Mouse (Mus musculus) cerebellum, adult 11 months (tissue): Measurements from ENCODE around the gene Dmrt1.
"Not testable (repeated sequence)": the region's sequence is repeated elsewhere in the genome, so short reads cannot be mapped to it uniquely, and the experiment has no call there.

Source experiments
- DNase-seq: peaks from one replicate; pipeline ENCODE4 v3.0.0; 2022

Dmrt1 gene

GRCm38 (mm10) chr19:25505360-25506196 lies at the start of gene Dmrt1:
TSS of gene Dmrt1 (plus strand) at chr19:25505618.
- no peak for DNase-seq

- no peak for DNase-seq
These were observed 44.7 kb upstream of the Dmrt1 start for GRCm38 (mm10) chr19:25460760-25461159.

DNA sequence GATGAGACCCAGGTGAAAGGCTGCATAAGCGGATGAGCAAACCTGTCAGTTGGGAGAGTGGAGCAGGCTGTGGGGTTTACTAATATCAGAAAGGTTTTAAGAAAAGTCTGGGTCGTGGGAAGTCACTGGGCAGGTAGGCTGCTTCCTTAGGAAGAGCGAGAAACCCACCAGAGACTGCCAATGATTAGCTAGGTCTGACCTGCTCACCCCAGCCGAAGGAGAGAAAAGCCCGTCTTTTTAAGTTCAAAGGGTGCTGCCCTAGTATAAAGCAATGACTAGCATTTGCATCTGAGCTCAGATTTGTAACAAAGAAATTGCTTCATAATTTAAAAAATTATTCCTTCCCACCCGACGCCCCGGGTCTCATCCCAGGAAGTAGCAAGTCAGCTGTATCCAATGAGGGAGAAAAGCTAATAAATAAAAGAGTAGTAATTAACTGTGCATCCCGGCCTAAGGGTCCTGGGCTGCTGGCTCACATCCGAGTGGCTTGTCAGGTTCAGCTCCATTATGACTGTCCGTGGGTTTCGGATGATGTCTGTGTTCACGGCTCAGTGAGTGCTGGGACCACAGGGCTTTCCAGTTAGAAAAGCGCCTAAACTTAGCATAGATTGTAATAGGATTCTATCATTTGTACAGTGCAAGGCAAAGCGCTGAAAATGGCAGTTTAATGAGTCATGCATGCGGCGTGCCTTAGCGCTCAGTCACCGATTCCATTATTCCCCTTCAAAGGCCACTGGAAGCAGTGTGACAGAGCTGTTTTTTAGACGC lies 43.7 kb upstream of the Dmrt1 start:
- DNase-seq: no peak

GRCm38 (mm10) chr19:25475806-25476205 lies 29.6 kb upstream of the Dmrt1 start:
- DNase-seq: not testable (repeated sequence)

GRCm38 (mm10) chr19:25479152-25479669 lies 26.2 kb upstream of the Dmrt1 start:
- no peak for DNase-seq

GRCm38 (mm10) chr19:25480820-25481219 lies 24.6 kb upstream of the Dmrt1 start:
- no peak for DNase-seq

- DNase-seq: no peak
These were observed 18.9 kb upstream of the Dmrt1 start for GRCm38 (mm10) chr19:25486561-25486960.

DNA sequence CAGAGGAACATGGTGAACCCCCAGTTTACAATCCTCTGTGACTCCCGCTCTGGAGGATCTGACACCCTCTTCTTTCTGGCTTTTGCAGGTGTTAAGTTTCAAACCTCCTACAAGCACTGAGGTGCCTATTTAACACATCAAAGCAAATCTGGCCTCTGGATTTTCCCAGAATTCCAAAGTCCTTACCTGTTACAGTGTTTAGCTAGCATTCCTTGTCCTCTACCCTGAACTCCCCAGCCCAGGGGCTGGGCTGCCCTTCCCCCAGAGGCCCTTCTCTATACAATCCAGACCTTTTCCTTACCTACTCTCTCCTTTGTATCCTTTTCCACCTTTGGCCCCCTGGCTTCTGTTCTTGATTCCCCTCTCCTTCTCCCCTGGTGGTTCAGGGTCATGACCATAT lies 18.1 kb upstream of the Dmrt1 start:
- no peak for DNase-seq

GRCm38 (mm10) chr19:25488546-25488945 lies 16.9 kb upstream of the Dmrt1 start:
- no peak for DNase-seq

GRCm38 (mm10) chr19:25489546-25489945 lies 15.9 kb upstream of the Dmrt1 start:
- no peak for DNase-seq

GRCm38 (mm10) chr19:25497434-25497833 lies 8.0 kb upstream of the Dmrt1 start:
- DNase-seq: no peak

- no peak for DNase-seq
These were observed 540 bp upstream of the Dmrt1 start for GRCm38 (mm10) chr19:25504878-25505277.

DNA sequence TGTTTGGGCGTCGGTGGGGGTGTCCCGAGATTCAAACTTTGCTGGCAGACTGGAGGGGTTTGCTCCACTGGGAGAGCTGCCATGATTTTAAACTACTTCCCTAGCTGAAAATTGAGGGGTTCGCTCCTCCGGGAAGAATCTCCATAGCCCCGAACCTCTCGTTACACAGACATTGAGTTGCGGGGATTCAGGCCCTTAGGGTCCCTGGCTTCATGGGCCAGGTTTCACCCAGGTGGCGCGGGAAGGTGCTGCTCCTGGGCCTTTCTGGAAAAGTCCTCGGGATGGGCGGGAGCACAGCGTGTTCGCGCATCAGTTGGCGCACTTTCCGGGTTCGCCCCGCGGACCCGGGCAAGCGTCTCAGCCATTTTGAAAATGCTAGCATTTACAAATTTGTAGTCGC lies 1.2 kb downstream of the Dmrt1 start:
- no peak for DNase-seq

DNA sequence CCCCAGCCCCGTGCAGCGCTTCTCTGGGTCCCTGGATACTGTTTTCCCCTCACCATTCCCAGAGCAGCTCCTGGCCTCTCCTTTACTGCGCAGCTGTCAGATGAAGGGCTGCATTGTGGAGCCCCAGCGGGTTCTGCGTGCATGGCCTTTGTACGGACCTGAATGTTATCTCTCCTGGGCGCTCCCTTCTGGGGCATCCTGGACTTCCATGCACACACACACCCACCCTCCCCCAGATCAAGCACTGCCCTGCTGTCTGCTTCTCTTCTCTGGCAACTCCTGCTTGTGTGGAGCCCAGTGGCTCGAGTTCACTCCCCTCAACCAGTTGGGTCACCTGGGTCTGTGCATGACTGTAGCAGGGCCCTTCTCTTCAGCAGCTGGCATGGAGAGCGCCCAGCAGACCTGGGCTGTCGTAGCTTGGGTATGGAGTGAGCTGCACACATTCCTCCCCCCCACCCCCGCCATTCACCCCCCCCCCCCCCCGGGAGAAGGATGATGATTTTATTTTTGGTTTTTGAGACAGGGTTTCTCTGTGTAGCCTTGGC lies 9.6 kb downstream of the Dmrt1 start:
- no peak for DNase-seq

DNA sequence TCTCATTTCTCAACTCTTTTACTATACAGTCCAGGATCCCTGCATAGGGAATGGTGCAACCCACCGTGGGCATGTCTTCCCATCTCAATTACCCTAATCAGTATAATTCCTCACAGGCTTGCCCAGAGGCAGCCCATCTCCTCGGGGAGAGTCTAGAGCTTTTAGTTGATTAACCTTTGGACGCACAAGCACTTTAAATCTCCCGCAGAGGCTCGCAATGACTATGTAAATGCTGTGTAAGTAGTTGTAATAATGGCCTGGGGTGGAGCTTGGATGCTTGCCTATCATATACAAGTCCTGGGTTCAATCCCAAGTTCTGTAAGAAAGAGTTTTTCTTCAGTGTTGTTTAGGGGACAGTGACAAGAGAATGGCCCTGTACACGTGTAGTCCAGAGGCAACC lies 18.7 kb downstream of the Dmrt1 start:
- no peak for DNase-seq

GRCm38 (mm10) chr19:25525726-25526125 lies 20.3 kb downstream of the Dmrt1 start:
- no peak for DNase-seq

GRCm38 (mm10) chr19:25529673-25530072 lies 24.3 kb downstream of the Dmrt1 start:
- DNase-seq: no peak

DNA sequence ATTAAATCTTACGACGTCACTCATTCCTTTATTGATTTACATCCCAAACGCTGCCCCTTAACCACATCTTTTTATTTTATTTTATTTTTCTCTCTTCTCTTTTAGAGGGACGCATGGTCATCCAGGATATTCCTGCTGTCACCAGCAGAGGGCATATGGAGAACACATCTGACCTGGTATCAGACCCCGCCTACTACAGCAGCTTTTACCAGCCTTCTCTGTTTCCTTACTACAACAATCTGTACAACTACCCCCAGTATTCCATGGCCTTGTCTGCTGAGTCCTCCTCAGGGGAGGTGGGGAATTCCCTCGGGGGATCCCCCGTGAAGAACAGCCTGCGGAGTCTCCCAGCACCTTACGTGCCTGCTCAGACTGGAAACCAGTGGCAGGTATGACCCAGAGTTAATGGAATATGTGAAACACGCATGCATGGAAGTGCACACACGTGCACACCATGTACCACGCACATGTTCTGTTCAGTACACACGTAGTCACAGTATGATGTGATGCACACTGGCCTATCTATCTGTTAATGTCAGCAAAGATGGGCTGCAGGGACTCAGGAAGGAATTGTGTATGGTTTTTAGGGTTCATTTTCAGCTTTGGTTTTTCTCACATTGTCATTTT lies 40.4 kb downstream of the Dmrt1 start:
- peak; percentile 7 for DNase-seq

DNA sequence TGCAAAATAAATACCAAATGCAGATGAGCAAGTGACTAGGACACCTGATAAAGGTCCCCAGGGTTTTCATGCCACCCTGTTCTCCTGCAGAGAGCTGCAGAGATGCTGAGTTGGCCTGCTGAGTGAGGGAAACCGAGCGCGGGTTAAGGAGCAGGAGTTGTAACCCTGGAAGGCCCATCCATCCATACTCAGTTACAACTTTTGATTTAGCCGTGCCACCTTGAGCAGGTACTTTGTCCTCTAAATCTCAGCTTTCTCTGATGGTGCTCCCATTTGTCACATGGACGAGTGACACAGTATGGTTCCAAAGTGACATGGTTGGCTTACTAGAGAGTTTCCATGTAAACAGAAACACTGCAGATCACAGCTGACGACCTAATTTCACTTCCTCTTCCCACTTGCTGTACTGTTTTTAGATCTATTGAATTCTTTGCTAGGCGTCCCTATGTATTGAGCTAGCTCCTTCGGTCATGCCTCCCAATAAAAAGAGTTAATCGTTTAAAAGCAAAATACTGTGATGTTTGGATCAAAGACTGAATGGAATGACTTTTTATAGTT lies 41.7 kb downstream of the Dmrt1 start:
- DNase-seq: no peak

- DNase-seq: no peak
These were observed 44.9 kb downstream of the Dmrt1 start for GRCm38 (mm10) chr19:25550346-25550745.

DNA sequence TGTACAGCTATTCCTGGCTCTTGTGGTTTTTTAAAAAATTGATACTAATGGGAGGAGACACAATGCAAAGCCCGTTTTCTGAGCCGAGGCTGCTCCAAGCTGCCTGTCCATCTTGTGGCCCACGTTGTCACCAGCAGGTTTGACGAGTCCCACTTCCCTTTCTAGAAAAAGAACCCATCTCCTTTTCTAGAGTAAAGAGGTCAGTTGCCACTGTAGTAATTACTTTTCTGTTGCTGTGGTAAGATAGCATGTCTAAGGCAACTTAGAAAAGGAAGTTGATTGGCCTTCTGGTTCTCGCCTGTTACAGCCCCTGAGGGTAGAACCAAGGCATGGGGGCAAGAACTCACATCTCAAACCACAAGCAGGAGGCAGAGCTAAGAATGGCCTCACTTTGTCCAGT lies 45.6 kb downstream of the Dmrt1 start:
- DNase-seq: no peak

DNA sequence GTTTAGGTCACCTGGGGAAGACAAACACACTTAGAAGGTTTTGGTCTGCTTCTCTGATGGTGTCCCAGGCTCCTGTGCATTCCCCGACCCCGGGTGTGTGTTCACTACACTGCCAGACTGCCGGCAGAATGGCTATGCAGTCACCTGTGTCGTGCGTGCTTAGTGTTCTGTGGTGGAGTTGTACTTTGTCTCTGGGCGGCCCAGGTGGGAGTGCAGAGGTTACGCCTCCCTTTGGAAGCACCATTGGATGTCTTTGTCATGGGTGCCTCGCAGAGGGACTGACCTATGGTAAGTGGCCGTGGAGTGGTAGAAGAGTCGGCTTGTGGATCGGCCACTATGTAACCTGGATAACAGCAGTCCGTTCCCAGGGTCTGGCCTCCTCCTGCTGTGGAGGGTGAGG lies 59.0 kb downstream of the Dmrt1 start:
- no peak for DNase-seq

DNA sequence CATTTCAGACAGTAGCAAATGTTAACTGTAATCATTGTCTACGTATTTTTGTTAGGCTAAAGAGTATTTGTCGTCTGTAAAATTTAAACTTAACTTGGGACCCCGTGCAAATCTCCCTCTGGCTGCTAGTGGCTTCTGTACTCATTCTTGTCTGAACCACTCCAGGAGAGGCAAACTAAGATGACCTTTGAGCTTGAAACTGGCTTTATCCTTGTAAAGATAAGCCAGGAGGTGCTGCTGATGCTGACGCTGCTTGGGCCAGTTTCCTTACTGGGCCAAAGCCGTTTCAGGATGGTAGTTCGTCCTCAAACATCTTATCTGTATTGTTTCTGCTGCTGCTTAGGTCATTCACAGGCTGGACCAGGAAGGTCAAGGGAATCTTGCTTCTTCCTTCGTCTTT lies 64.4 kb downstream of the Dmrt1 start:
- DNase-seq: no peak
